Mouse (Mus musculus) MEL (cell line): ENCODE measurements around the gene Tmem205. TPM values are rescaled to one million over a fixed set of nuclear protein-coding genes. Genes with fewer than 3 reads are reported as not detected.

Experiments
- DNase-seq: peaks from one replicate; pipeline ENCODE4 v3.0.0; 2011; ENCODE audit warnings: low read depth, low spot score
- H3K27ac ChIP-seq: 2 replicates; pipeline ENCODE4 v1.5.1; 2012; ENCODE audit warnings: low read depth, mild to moderate bottlenecking, control low read depth, low read length, moderate library complexity; ENCODE audit not compliant: control insufficient read depth
- H3K27me3 ChIP-seq, 2 experiments: fragments of 150-350 bp in 1 of 2; sonication (generic) in 1 of 2; 2 replicates each; pipeline ENCODE4 v1.6.1; 2012; ENCODE audit warnings: low read length in 2 of 2, mild to moderate bottlenecking in 2 of 2, improper control_type of control experiment in 1 of 2, moderate library complexity in 1 of 2; ENCODE audit not compliant: insufficient read depth in 2 of 2, control insufficient read depth in 1 of 2
- H3K36me3 ChIP-seq, 2 experiments: 2 replicates each; pipeline ENCODE4 v1.6.1; 2012 to 2014; ENCODE audit warnings: low read length in 2 of 2, improper control_type of control experiment in 1 of 2, inconsistent platforms in 1 of 2, mild to moderate bottlenecking in 1 of 2; ENCODE audit not compliant: insufficient read depth in 2 of 2, control insufficient read depth in 1 of 2
- H3K4me1 ChIP-seq, 2 experiments: fragments of 150-350 bp in 1 of 2; sonication (generic) in 1 of 2; 2 replicates each; pipeline ENCODE4 v1.6.1; 2012; ENCODE audit warnings: low read length in 2 of 2, improper control_type of control experiment in 1 of 2, mild to moderate bottlenecking in 1 of 2; ENCODE audit not compliant: insufficient read depth in 2 of 2, control insufficient read depth in 1 of 2
- H3K4me3 ChIP-seq, 2 experiments: fragments of 150-350 bp in 1 of 2; sonication (generic) in 1 of 2; 2 replicates each; pipeline ENCODE4 v1.5.1; 2012; ENCODE audit warnings: low read depth in 2 of 2, low read length in 2 of 2, mild to moderate bottlenecking in 2 of 2, moderate library complexity in 2 of 2, control low read depth in 1 of 2, improper control_type of control experiment in 1 of 2; ENCODE audit not compliant: control insufficient read depth in 1 of 2, insufficient read depth in 1 of 2
- H3K79me2 ChIP-seq: 2 replicates; pipeline ENCODE4 v1.6.1; 2012; ENCODE audit warnings: mild to moderate bottlenecking, low read length, moderate library complexity; ENCODE audit not compliant: control insufficient read depth, poor library complexity, insufficient read depth
- H3K9ac ChIP-seq: 2 replicates; pipeline ENCODE4 v1.6.1; 2012; ENCODE audit warnings: low read depth, mild to moderate bottlenecking, control low read depth, low read length, moderate library complexity; ENCODE audit not compliant: control insufficient read depth, poor library complexity, severe bottlenecking
- H3K9me3 ChIP-seq: fragments of 150-350 bp; sonication (generic); replicated peaks from 2 replicates; pipeline ENCODE4 v1.6.1; 2012; ENCODE audit warnings: mild to moderate bottlenecking, low read length, improper control_type of control experiment, moderate library complexity; ENCODE audit not compliant: insufficient read depth
- CHD2 ChIP-seq: IDR thresholded peaks from 2 replicates; pipeline ENCODE4 v1.6.1; 2011; ENCODE audit warnings: low read length, improper control_type of control experiment
- CTCF ChIP-seq, 3 experiments: IDR thresholded peaks in 2 of 3; conservative IDR thresholded peaks in 1 of 3; 2 replicates each; pipeline ENCODE4 v1.5.1; 2011 to 2012; ENCODE audit warnings: low read length in 3 of 3, low read depth in 2 of 3, mild to moderate bottlenecking in 2 of 3, improper control_type of control experiment in 1 of 3, inconsistent platforms in 1 of 3, mixed read lengths in 1 of 3, moderate library complexity in 1 of 3; ENCODE audit not compliant: control insufficient read depth in 1 of 3, insufficient read depth in 1 of 3, poor library complexity in 1 of 3, severe bottlenecking in 1 of 3
- ELF1 ChIP-seq: IDR thresholded peaks from 2 replicates; pipeline ENCODE4 v1.6.1; 2014; ENCODE audit warnings: low read depth, mild to moderate bottlenecking, inconsistent platforms, low read length, improper control_type of control experiment, moderate library complexity
- GABPA ChIP-seq: IDR thresholded peaks from 2 replicates; pipeline ENCODE4 v1.6.1; 2012; ENCODE audit warnings: low read depth, mild to moderate bottlenecking, inconsistent platforms, low read length, improper control_type of control experiment, moderate library complexity
- GATA1 ChIP-seq: IDR thresholded peaks from 2 replicates; pipeline ENCODE4 v1.6.1; 2011; ENCODE audit warnings: low read depth, low read length, improper control_type of control experiment
- HCFC1 ChIP-seq: IDR thresholded peaks from 2 replicates; pipeline ENCODE4 v1.6.1; 2012; ENCODE audit warnings: low read depth, mild to moderate bottlenecking, inconsistent platforms, low read length, improper control_type of control experiment, moderate library complexity
- MAFK ChIP-seq: IDR thresholded peaks from 2 replicates; pipeline ENCODE4 v1.6.1; 2011; ENCODE audit warnings: low read depth, mild to moderate bottlenecking, low read length, improper control_type of control experiment, borderline replicate concordance
- MAX ChIP-seq: IDR thresholded peaks from 2 replicates; pipeline ENCODE4 v1.6.1; 2011; ENCODE audit warnings: low read length, improper control_type of control experiment
- MAZ ChIP-seq: IDR thresholded peaks from 2 replicates; pipeline ENCODE4 v1.6.1; 2012; ENCODE audit warnings: low read depth, mild to moderate bottlenecking, inconsistent platforms, low read length, improper control_type of control experiment
- MEF2A ChIP-seq: IDR thresholded peaks from 2 replicates; pipeline ENCODE4 v1.6.1; 2014; ENCODE audit warnings: low read depth, mild to moderate bottlenecking, inconsistent platforms, low read length, improper control_type of control experiment; ENCODE audit not compliant: poor library complexity, insufficient replicate concordance, severe bottlenecking; ENCODE audit errors: extremely low read depth
- MXI1 ChIP-seq: IDR thresholded peaks from 2 replicates; pipeline ENCODE4 v1.6.1; 2011; ENCODE audit warnings: mild to moderate bottlenecking, low read depth, low read length, improper control_type of control experiment
- MYC ChIP-seq: IDR thresholded peaks from 2 replicates; pipeline ENCODE4 v1.6.1; 2011; ENCODE audit warnings: low read depth, mild to moderate bottlenecking, low read length, improper control_type of control experiment, moderate library complexity
- NELFE ChIP-seq: IDR thresholded peaks from 2 replicates; pipeline ENCODE4 v1.6.1; 2011; ENCODE audit warnings: low read depth, low read length, improper control_type of control experiment
- POLR2A ChIP-seq, 2 experiments: IDR thresholded peaks; 2 replicates each; pipeline ENCODE4 v1.6.1; 2011 to 2012; ENCODE audit warnings: low read length in 2 of 2, mild to moderate bottlenecking in 2 of 2, control low read depth in 1 of 2, improper control_type of control experiment in 1 of 2, low read depth in 1 of 2, moderate library complexity in 1 of 2; ENCODE audit not compliant: control insufficient read depth in 1 of 2, insufficient read depth in 1 of 2, poor library complexity in 1 of 2
- POLR2AphosphoS5 ChIP-seq: IDR thresholded peaks from 2 replicates; pipeline ENCODE4 v1.6.1; 2012; ENCODE audit warnings: low read depth, borderline replicate concordance, mild to moderate bottlenecking, inconsistent platforms, low read length, moderate library complexity, mixed read lengths
- RCOR1 ChIP-seq: IDR thresholded peaks from 2 replicates; pipeline ENCODE4 v1.6.1; 2012; ENCODE audit warnings: low read depth, mild to moderate bottlenecking, inconsistent platforms, low read length, improper control_type of control experiment
- SMC3 ChIP-seq: IDR thresholded peaks from 2 replicates; pipeline ENCODE4 v1.6.1; 2011; ENCODE audit warnings: low read depth, low read length, improper control_type of control experiment
- TCF12 ChIP-seq: IDR thresholded peaks from 2 replicates; pipeline ENCODE4 v1.6.1; 2014; ENCODE audit warnings: low read depth, mild to moderate bottlenecking, inconsistent platforms, low read length, improper control_type of control experiment, moderate library complexity
- UBTF ChIP-seq: IDR thresholded peaks from 2 replicates; pipeline ENCODE4 v1.6.1; 2012; ENCODE audit warnings: low read depth, mild to moderate bottlenecking, inconsistent platforms, low read length, improper control_type of control experiment, moderate library complexity, borderline replicate concordance; ENCODE audit not compliant: insufficient read depth
- USF2 ChIP-seq, 2 experiments: IDR thresholded peaks; 2 replicates each; pipeline ENCODE4 v1.6.1; 2011 to 2012; ENCODE audit warnings: improper control_type of control experiment in 2 of 2, low read length in 2 of 2, borderline replicate concordance in 1 of 2, inconsistent platforms in 1 of 2, low read depth in 1 of 2, mild to moderate bottlenecking in 1 of 2; ENCODE audit not compliant: insufficient read depth in 1 of 2
- ZC3H11A ChIP-seq: IDR thresholded peaks from 2 replicates; pipeline ENCODE4 v1.6.1; 2012; ENCODE audit warnings: low read depth, mild to moderate bottlenecking, inconsistent platforms, low read length, improper control_type of control experiment
- ZKSCAN1 ChIP-seq: IDR thresholded peaks from 2 replicates; pipeline ENCODE4 v1.6.1; 2012; ENCODE audit warnings: low read depth, mild to moderate bottlenecking, inconsistent platforms, low read length, improper control_type of control experiment, moderate library complexity
- ZNF384 ChIP-seq: IDR thresholded peaks from 2 replicates; pipeline ENCODE4 v1.6.1; 2012; ENCODE audit warnings: low read depth, mild to moderate bottlenecking, inconsistent platforms, low read length, improper control_type of control experiment
- polyA plus RNA-seq, 2 experiments: library from polyadenylated mRNA; stranded (reverse) in 1 of 2; unstranded in 1 of 2; fragments of >175 nt in 1 of 2; fragments of >200 nt in 1 of 2; gene quantifications; 2 replicates each; pipeline versions ENCODE4 v1.2.1 to v1.2.4; 2012; ENCODE audit warnings: low replicate concordance in 2 of 2, low read depth in 1 of 2; ENCODE audit not compliant: insufficient read length in 2 of 2, insufficient read depth in 1 of 2, missing spikeins in 1 of 2
- total RNA-seq: library from RNA; depleted of rRNA; stranded (reverse); fragments of 300-350 nt; gene quantifications from 2 replicates; pipeline ENCODE4 v1.2.3, GENCODE M21; 2012

Gene Tmem205
- total and polyA plus RNA-seq, 3 experiments, result 114 to 118 TPM; not detected in 1

DNA sequence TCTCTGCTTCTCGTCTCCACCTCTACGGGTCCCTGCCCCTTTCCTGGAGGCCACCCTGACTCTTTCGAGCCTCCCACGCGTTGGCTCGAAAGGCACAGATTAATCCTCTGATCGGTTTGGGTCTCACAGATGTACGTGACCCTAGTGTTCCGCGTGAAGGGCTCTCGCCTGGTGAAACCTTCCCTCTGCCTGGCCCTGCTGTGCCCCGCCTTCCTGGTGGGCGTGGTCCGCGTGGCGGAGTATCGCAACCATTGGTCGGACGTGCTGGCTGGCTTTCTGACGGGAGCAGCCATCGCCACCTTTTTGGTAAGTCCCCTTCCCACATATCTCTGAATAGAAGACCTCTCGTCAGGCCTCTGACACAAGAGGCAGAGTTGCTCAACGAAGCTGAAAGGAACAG, 16.9 kb upstream of the Tmem205 start:
- DNase-seq, result no peak
- Histone ChIP-seq H3K9me3 (no peaks in the 10 kb centered on the region), H3K79me2 (no peaks in the 10 kb centered on the region), H3K27ac (no peak overlapping the region), H3K36me3 (peaks cover 0 to 6% of the 10 kb centered on the region in 2 experiments; a peak in 2 of 4 replicates), H3K4me1 (peaks cover 0 to 13% of the 10 kb centered on the region in 2 experiments; a peak in 2 of 4 replicates), H3K27me3 (no peaks in the 10 kb centered on the region), H3K9ac (no peak overlapping the region), H3K4me3 (no peak overlapping the region)
- no peak for TF ChIP-seq MEF2A
- TF ChIP-seq CHD2, result no peak
- TF ChIP-seq ELF1, result no peak
- TF ChIP-seq GABPA, result no peak
- TF ChIP-seq MXI1, result no peak
- TF ChIP-seq TCF12, result no peak
- no peak for TF ChIP-seq MYC
- no peak for TF ChIP-seq MAX

DNA sequence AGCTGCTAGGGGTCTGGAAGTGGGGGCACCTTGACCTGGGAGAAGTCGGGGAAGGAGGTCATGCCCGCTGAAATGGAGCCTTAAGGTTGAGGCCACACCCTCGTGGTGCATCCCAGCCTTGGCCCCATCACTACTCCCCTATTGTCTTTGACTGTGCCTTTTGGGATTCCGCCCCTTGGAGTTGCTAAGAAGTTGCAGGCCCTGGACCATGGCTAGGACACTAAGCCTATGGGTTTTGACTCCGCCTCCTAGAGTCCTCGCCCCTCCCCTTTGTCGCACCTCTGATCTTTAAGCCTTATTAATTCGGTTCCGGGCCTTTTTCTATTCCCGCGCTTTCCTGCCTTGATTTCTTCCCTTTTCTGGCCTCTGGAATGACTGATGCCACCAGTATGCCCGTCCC, 16.3 kb upstream of the Tmem205 start:
- Histone ChIP-seq H3K36me3 (peaks cover 0 to 6% of the 10 kb centered on the region in 2 experiments; a peak in 2 of 4 replicates), H3K27me3 (no peaks in the 10 kb centered on the region), H3K27ac (no peak overlapping the region), H3K79me2 (no peaks in the 10 kb centered on the region), H3K9me3 (no peaks in the 10 kb centered on the region), H3K4me1 (peaks cover 0 to 13% of the 10 kb centered on the region in 2 experiments; a peak in 2 of 4 replicates), H3K4me3 (no peak overlapping the region), H3K9ac (no peak overlapping the region)
- no peak for DNase-seq
- TF ChIP-seq MAFK (no peak), ZC3H11A (no peak), POLR2AphosphoS5 (no peak), CTCF (IDR thresholded peaks at IDR 0.05 in 2 of 3, conservative IDR thresholded peaks at IDR 0.05 in 1 of 3; ENCODE audit: control insufficient read depth in 1 of 3, insufficient read depth in 1 of 3, low read depth in 2 of 3, low read length in 3 of 3, poor library complexity in 1 of 3, severe bottlenecking in 1 of 3) (no peak), ZNF384 (no peak), SMC3 (no peak), NELFE (no peak), HCFC1 (no peak), ZKSCAN1 (no peak), POLR2A (IDR thresholded peaks at IDR 0.05; ENCODE audit: control insufficient read depth in 1 of 2, insufficient read depth in 1 of 2, low read depth in 1 of 2, low read length in 2 of 2, poor library complexity in 1 of 2) (no peak), USF2 (IDR thresholded peaks at IDR 0.05; ENCODE audit: borderline replicate concordance in 1 of 2, insufficient read depth in 1 of 2, low read depth in 1 of 2, low read length in 2 of 2) (no peak), GATA1 (no peak), RCOR1 (no peak), UBTF (no peak), MAX (no peak), MAZ (no peak)
